Mouse (Mus musculus) midbrain, embryonic 14.5 days (tissue): Measurements from ENCODE around the gene Hmgb2. TPM values are rescaled to one million over a fixed set of nuclear protein-coding genes. Genes with fewer than 3 reads are reported as not detected.

Source experiments
- ATAC-seq: fragments of 200-750 bp; cut with Nextera tagmentation; 2 replicates; pipeline ENCODE4 v1.8.0; 2017; ENCODE audit warnings: moderate number of reproducible peaks, moderate library complexity; ENCODE audit not compliant: low FRiP score, low TSS enrichment
- DNase-seq: peaks from one replicate; pipeline ENCODE4 v3.0.0-alpha.2; 2015
- H3K27ac ChIP-seq: fragments of 300-500 bp; sonication (generic); replicated peaks from 2 replicates; pipeline ENCODE4 v1.5.1; 2014; ENCODE audit warnings: mild to moderate bottlenecking, low read depth, low read length, moderate library complexity
- H3K27me3 ChIP-seq: fragments of 300-500 bp; sonication (generic); 2 replicates; pipeline ENCODE4 v1.6.1; 2014; ENCODE audit warnings: low read length, control low read depth, mixed read lengths; ENCODE audit not compliant: control insufficient read depth, insufficient read depth
- H3K36me3 ChIP-seq: fragments of 300-500 bp; sonication (generic); 2 replicates; pipeline ENCODE4 v1.6.1; 2014; ENCODE audit warnings: low read length, control low read depth; ENCODE audit not compliant: control insufficient read depth, insufficient read depth
- H3K4me1 ChIP-seq: fragments of 300-500 bp; sonication (generic); 2 replicates; pipeline ENCODE4 v1.6.1; 2014; ENCODE audit warnings: mild to moderate bottlenecking, antibody characterized with exemption, low read length, control low read depth; ENCODE audit not compliant: control insufficient read depth, insufficient read depth
- H3K4me2 ChIP-seq: fragments of 300-500 bp; sonication (generic); 2 replicates; pipeline ENCODE4 v1.6.1; 2014; ENCODE audit warnings: mild to moderate bottlenecking, low read length, moderate library complexity
- H3K4me3 ChIP-seq: fragments of 300-500 bp; sonication (generic); replicated peaks from 2 replicates; pipeline ENCODE4 v1.5.1; 2014; ENCODE audit warnings: low read depth, low read length
- H3K9ac ChIP-seq: fragments of 300-500 bp; sonication (generic); replicated peaks from 2 replicates; pipeline ENCODE4 v1.6.1; 2014; ENCODE audit warnings: mild to moderate bottlenecking, low read length, moderate library complexity
- H3K9me3 ChIP-seq: fragments of 300-500 bp; sonication (generic); 2 replicates; pipeline ENCODE4 v1.6.1; 2016; ENCODE audit warnings: low read length, control low read depth, mixed read lengths; ENCODE audit not compliant: control insufficient read depth
- WGBS: fragments of 180-500 bp; shearing (Covaris S2); extraction: QIAGEN DNeasy Blood & Tissue Kit; methylation state at CpG from one replicate; pipeline ENCODE4 v1.1.7; 2014; 5-methylcytosine and 5-hydroxymethylcytosine counted together
- polyA plus RNA-seq: library from polyadenylated mRNA; unstranded; fragments of >200 nt; fragmentation: Nextera tagmentation; extraction: Ambion mirVana; gene quantifications from 2 replicates; pipeline ENCODE4 v1.2.1, GENCODE M21; 2014

Gene Hmgb2
- polyA plus RNA-seq, 1 experiment from 2014 or later = 103 TPM

GRCm38 (mm10) chr8:57538601-57539000, 26.9 kb downstream of the Hmgb2 start:
- Histone ChIP-seq H3K27ac (no peak overlapping the region), H3K9me3 (no peaks in the 10 kb centered on the region), H3K36me3 (peaks cover 8% of the 10 kb centered on the region), H3K4me3 (no peak overlapping the region), H3K4me2 (no peak overlapping the region), H3K27me3 (no peaks in the 10 kb centered on the region), H3K9ac (no peak overlapping the region), H3K4me1 (no peaks in the 10 kb centered on the region)
- 89% methylated on average over 7 of the region's 7 CpGs for WGBS
- no peak for ATAC-seq
- no peak for DNase-seq

GRCm38 (mm10) chr8:57540110-57540838, 28.6 kb downstream of the Hmgb2 start:
- H3K4me3 ChIP-seq = no peak overlapping the region
- ATAC-seq (peak; percentile 37; the same call in 1 of the 2 replicates), DNase-seq (peak; percentile 94)
- no peaks in the 10 kb centered on the region for H3K9me3 ChIP-seq
- H3K36me3 ChIP-seq = peaks cover 8% of the 10 kb centered on the region
- no peak overlapping the region for H3K27ac ChIP-seq
- no peaks in the 10 kb centered on the region for H3K27me3 ChIP-seq
- WGBS = 49% methylated on average over 12 of the region's 12 CpGs
- no peak overlapping the region for H3K9ac ChIP-seq
- H3K4me2 ChIP-seq = no peak overlapping the region
- no peaks in the 10 kb centered on the region for H3K4me1 ChIP-seq

GRCm38 (mm10) chr8:57540951-57541350, 29.2 kb downstream of the Hmgb2 start:
- no peaks in the 10 kb centered on the region for H3K27me3 ChIP-seq
- no peak for DNase-seq
- no peak overlapping the region for H3K4me2 ChIP-seq
- H3K9me3 ChIP-seq = no peaks in the 10 kb centered on the region
- no peak overlapping the region for H3K4me3 ChIP-seq
- H3K9ac ChIP-seq = no peak overlapping the region
- no peak overlapping the region for H3K27ac ChIP-seq
- WGBS = 94% methylated on average over 11 of the region's 11 CpGs
- H3K4me1 ChIP-seq = no peaks in the 10 kb centered on the region
- ATAC-seq = no peak
- peaks cover 5% of the 10 kb centered on the region for H3K36me3 ChIP-seq

- H3K4me3 ChIP-seq = no peak overlapping the region
- no peak overlapping the region for H3K9ac ChIP-seq
- ATAC-seq = no peak
- peaks cover 2% of the 10 kb centered on the region for H3K36me3 ChIP-seq
- WGBS = 91% methylated on average over 9 of the region's 9 CpGs
- no peaks in the 10 kb centered on the region for H3K4me1 ChIP-seq
- no peaks in the 10 kb centered on the region for H3K27me3 ChIP-seq
- no peak overlapping the region for H3K27ac ChIP-seq
- no peak overlapping the region for H3K4me2 ChIP-seq
- no peaks in the 10 kb centered on the region for H3K9me3 ChIP-seq
- DNase-seq = no peak
These were observed 29.7 kb downstream of the Hmgb2 start for GRCm38 (mm10) chr8:57541405-57541804.

- no peaks in the 10 kb centered on the region for H3K4me1 ChIP-seq
- ATAC-seq (no peak), DNase-seq (no peak)
- H3K36me3 ChIP-seq = no peaks in the 10 kb centered on the region
- no peak overlapping the region for H3K27ac ChIP-seq
- no peaks in the 10 kb centered on the region for H3K27me3 ChIP-seq
- no peaks in the 10 kb centered on the region for H3K9me3 ChIP-seq
- no peak overlapping the region for H3K9ac ChIP-seq
- no peak overlapping the region for H3K4me2 ChIP-seq
- WGBS = 92% methylated on average over 3 of the region's 3 CpGs
- H3K4me3 ChIP-seq = no peak overlapping the region
These were observed 34.7 kb downstream of the Hmgb2 start for GRCm38 (mm10) chr8:57546401-57546800.

GRCm38 (mm10) chr8:57546834-57547233, 35.1 kb downstream of the Hmgb2 start:
- H3K27me3 ChIP-seq = no peaks in the 10 kb centered on the region
- H3K9ac ChIP-seq = no peak overlapping the region
- no peak overlapping the region for H3K27ac ChIP-seq
- DNase-seq (no peak), ATAC-seq (no peak)
- no peak overlapping the region for H3K4me2 ChIP-seq
- no peaks in the 10 kb centered on the region for H3K4me1 ChIP-seq
- WGBS = 88% methylated on average over 3 of the region's 3 CpGs
- no peaks in the 10 kb centered on the region for H3K36me3 ChIP-seq
- H3K4me3 ChIP-seq = no peak overlapping the region
- H3K9me3 ChIP-seq = no peaks in the 10 kb centered on the region

- Histone ChIP-seq H3K9ac (no peak overlapping the region), H3K4me2 (no peak overlapping the region), H3K4me1 (no peaks in the 10 kb centered on the region), H3K27ac (no peak overlapping the region), H3K9me3 (no peaks in the 10 kb centered on the region), H3K27me3 (no peaks in the 10 kb centered on the region), H3K4me3 (no peak overlapping the region), H3K36me3 (no peaks in the 10 kb centered on the region)
- no peak for DNase-seq
- no peak for ATAC-seq
- WGBS = 58% methylated on average over 12 of the region's 12 CpGs
These were observed 35.9 kb downstream of the Hmgb2 start for GRCm38 (mm10) chr8:57547581-57547980.

GRCm38 (mm10) chr8:57552102-57553032, 40.7 kb downstream of the Hmgb2 start:
- H3K27me3 ChIP-seq = no peaks in the 10 kb centered on the region
- no peak overlapping the region for H3K4me2 ChIP-seq
- H3K4me1 ChIP-seq = no peaks in the 10 kb centered on the region
- no peak overlapping the region for H3K4me3 ChIP-seq
- WGBS = 87% methylated on average over 14 of the region's 14 CpGs
- no peaks in the 10 kb centered on the region for H3K9me3 ChIP-seq
- no peak overlapping the region for H3K27ac ChIP-seq
- no peak for DNase-seq
- no peaks in the 10 kb centered on the region for H3K36me3 ChIP-seq
- ATAC-seq = no peak
- H3K9ac ChIP-seq = no peak overlapping the region
